Mouse (Mus musculus): ENCODE measurements around the gene Sccpdh.

- TF ChIP-seq GATA1 (IDR thresholded peaks at IDR 0.05; ENCODE audit: borderline replicate concordance, low read length): no peak
- TF ChIP-seq FLI1 (IDR thresholded peaks at IDR 0.05; ENCODE audit: low read length): no peak
Measured at GRCm38 (mm10) chr1:179668836-179669537, 977 bp downstream of the Sccpdh start.
